Mouse (Mus musculus) ES-E14 (cell line): ENCODE measurements around the gene St7.

Experiments used
- CHD2 ChIP-seq: IDR thresholded peaks from 2 replicates; pipeline ENCODE4 v1.6.1; 2014; ENCODE audit warnings: mild to moderate bottlenecking, low read depth, low read length, inconsistent platforms
- HCFC1 ChIP-seq: IDR thresholded peaks from 2 replicates; pipeline ENCODE4 v1.6.1; 2012; ENCODE audit warnings: low read length, inconsistent platforms, borderline replicate concordance; ENCODE audit not compliant: insufficient read depth
- ZC3H11A ChIP-seq: IDR thresholded peaks from 2 replicates; pipeline ENCODE4 v1.6.1; 2012; ENCODE audit warnings: low read depth, mild to moderate bottlenecking, inconsistent platforms, low read length, borderline replicate concordance

DNA sequence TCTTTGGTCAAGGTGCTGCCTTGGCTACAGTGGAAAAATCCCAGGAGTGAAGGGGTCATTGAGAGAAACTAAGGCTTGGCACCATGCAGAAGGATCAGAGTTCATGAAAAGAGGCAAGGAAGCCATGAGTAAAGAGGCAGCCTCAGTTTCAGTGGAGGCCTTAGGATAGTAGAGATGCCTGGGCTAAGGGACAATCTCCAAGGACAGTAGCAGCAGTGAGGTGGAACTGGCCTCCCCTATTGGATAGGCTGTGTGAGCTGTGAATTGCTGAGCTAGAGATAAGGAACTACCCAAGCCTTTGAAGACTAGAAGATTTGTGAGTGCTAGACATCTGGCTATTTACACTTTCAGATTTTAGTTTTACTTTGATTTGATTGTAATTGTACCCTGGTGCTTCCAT lies 278.7 kb downstream of the St7 start:
- TF ChIP-seq HCFC1 = no peak
- TF ChIP-seq CHD2 = no peak
- TF ChIP-seq ZC3H11A = no peak
